Mouse (Mus musculus) kidney, embryonic 15.5 days (tissue): ENCODE measurements around the gene Endog. TPM values are rescaled to one million over a fixed set of nuclear protein-coding genes. Genes with fewer than 3 reads are reported as not detected.
A peak's percentile ranks its signal among the peaks of the same experiment; 100 is the strongest.
"Not testable (repeated sequence)": the region's sequence is repeated elsewhere in the genome, so short reads cannot be mapped to it uniquely, and the experiment has no call there.

Source experiments
- ATAC-seq: fragments of 200-750 bp; cut with Nextera tagmentation; replicated peaks from 2 replicates; pipeline ENCODE4 v1.8.0; 2017; ENCODE audit warnings: moderate TSS enrichment; ENCODE audit not compliant: low FRiP score
- H3K27ac ChIP-seq: fragments of 300-500 bp; sonication (generic); 2 replicates; pipeline ENCODE4 v1.5.1; 2015; ENCODE audit warnings: mild to moderate bottlenecking, inconsistent platforms
- H3K27me3 ChIP-seq: fragments of 300-500 bp; sonication (generic); 2 replicates; pipeline ENCODE4 v1.6.1; 2015; ENCODE audit warnings: inconsistent platforms
- H3K36me3 ChIP-seq: fragments of 300-500 bp; sonication (generic); 2 replicates; pipeline ENCODE4 v1.6.1; 2015; ENCODE audit warnings: inconsistent platforms
- H3K4me1 ChIP-seq: fragments of 300-500 bp; sonication (generic); 2 replicates; pipeline ENCODE4 v1.6.1; 2015; ENCODE audit warnings: inconsistent platforms
- H3K4me2 ChIP-seq: fragments of 300-500 bp; sonication (generic); 2 replicates; pipeline ENCODE4 v1.6.1; 2015; ENCODE audit warnings: moderate library complexity, mild to moderate bottlenecking, inconsistent platforms
- H3K4me3 ChIP-seq: fragments of 300-500 bp; sonication (generic); replicated peaks from 2 replicates; pipeline ENCODE4 v1.5.1; 2015; ENCODE audit warnings: mild to moderate bottlenecking, inconsistent platforms
- H3K9ac ChIP-seq: fragments of 300-500 bp; sonication (generic); 2 replicates; pipeline ENCODE4 v1.6.1; 2015; ENCODE audit warnings: mild to moderate bottlenecking, inconsistent platforms
- H3K9me3 ChIP-seq: fragments of 300-500 bp; sonication (generic); replicated peaks from 2 replicates; pipeline ENCODE4 v1.6.1; 2016; ENCODE audit warnings: inconsistent platforms
- WGBS: fragments of 180-500 bp; shearing (Covaris S2); methylation state at CpG from one replicate; pipeline ENCODE4 v1.1.7; 2015; ENCODE audit warnings: mixed read lengths; 5-methylcytosine and 5-hydroxymethylcytosine counted together
- polyA plus RNA-seq: library from polyadenylated mRNA; unstranded; fragments of >200 nt; fragmentation: Nextera tagmentation; extraction: Ambion mirVana; gene quantifications from 2 replicates; pipeline ENCODE4 v1.2.1, GENCODE M21; 2015

Endog gene
- polyA plus RNA-seq, 1 experiment from 2014 or later: 19.8 TPM

- Histone ChIP-seq H3K36me3 (peaks cover 46% of the 10 kb centered on the region), H3K9me3 (0 out of 2 replicates have a peak, but pooled peaks cover 3% of the 10 kb centered on the region), H3K27ac (no peak overlapping the region), H3K27me3 (no peaks in the 10 kb centered on the region), H3K9ac (no peak overlapping the region), H3K4me3 (no peak overlapping the region), H3K4me1 (peaks cover 26% of the 10 kb centered on the region), H3K4me2 (no peak overlapping the region)
- 93% methylated on average over 20 of the region's 20 CpGs for WGBS
- no peak for ATAC-seq
Observed at GRCm38 (mm10) chr2:30173541-30174240, 2.4 kb downstream of the Endog start.

GRCm38 (mm10) chr2:30175897-30176296 lies 4.6 kb downstream of the Endog start:
- Histone ChIP-seq H3K4me1 (peaks cover 26% of the 10 kb centered on the region), H3K9ac (no peak overlapping the region), H3K27me3 (no peaks in the 10 kb centered on the region), H3K9me3 (0 out of 2 replicates have a peak, but pooled peaks cover 3% of the 10 kb centered on the region), H3K27ac (no peak overlapping the region), H3K4me2 (no peak overlapping the region), H3K4me3 (no peak overlapping the region), H3K36me3 (peaks cover 46% of the 10 kb centered on the region)
- ATAC-seq: no peak
- WGBS: 92% methylated on average over 8 of the region's 8 CpGs

- Histone ChIP-seq H3K27me3 (no peaks in the 10 kb centered on the region), H3K4me3 (no peak overlapping the region), H3K4me1 (peaks cover 21% of the 10 kb centered on the region), H3K9ac (no peak overlapping the region), H3K36me3 (peaks cover 46% of the 10 kb centered on the region), H3K9me3 (0 out of 2 replicates have a peak, but pooled peaks cover 3% of the 10 kb centered on the region), H3K27ac (no peak overlapping the region), H3K4me2 (no peak overlapping the region)
- no peak for ATAC-seq
- WGBS: 97% methylated on average over 2 of the region's 2 CpGs
Observed at GRCm38 (mm10) chr2:30176561-30176960, 5.3 kb downstream of the Endog start.

- H3K4me2 ChIP-seq: peak within 1 kb of the TSS; percentile 77
- WGBS: 2% methylated on average over 54 of the region's 54 CpGs
- H3K4me3 ChIP-seq: peak within 1 kb of the TSS; percentile 83
- ATAC-seq: peak; percentile 98
- 0 out of 2 replicates have a peak, but pooled peaks cover 3% of the 10 kb centered on the region for H3K9me3 ChIP-seq
- peak within 1 kb of the TSS; percentile 50; the same call in 1 of the 2 replicates for H3K27ac ChIP-seq
- H3K9ac ChIP-seq: peak within 1 kb of the TSS; percentile 74
- peaks cover 40% of the 10 kb centered on the region for H3K36me3 ChIP-seq
- peaks cover 11% of the 10 kb centered on the region for H3K4me1 ChIP-seq
- H3K27me3 ChIP-seq: no peaks in the 10 kb centered on the region
Observed at GRCm38 (mm10) chr2:30177700-30178675, 6.7 kb downstream of the Endog start, which contains the start of gene Spout1. TSS of gene Spout1 (minus strand) at chr2:30178459.

- peaks cover 33% of the 10 kb centered on the region for H3K36me3 ChIP-seq
- H3K4me2 ChIP-seq: peak overlapping the region; percentile 77
- H3K4me3 ChIP-seq: peak overlapping the region; percentile 83
- H3K9ac ChIP-seq, H3K9me3 ChIP-seq, H3K27me3 ChIP-seq, H3K27ac ChIP-seq, ATAC-seq: not testable (repeated sequence)
- H3K4me1 ChIP-seq: peaks cover 11% of the 10 kb centered on the region
- WGBS: 60% methylated on average over 7 of the region's 7 CpGs
Observed at GRCm38 (mm10) chr2:30178711-30179110, 7.4 kb downstream of the Endog start.

- no peak for ATAC-seq
- Histone ChIP-seq H3K9ac (no peak overlapping the region), H3K4me2 (no peak overlapping the region), H3K27me3 (no peaks in the 10 kb centered on the region), H3K27ac (no peak overlapping the region), H3K4me3 (no peak overlapping the region), H3K36me3 (peaks cover 7% of the 10 kb centered on the region; the same call in 1 of the 2 replicates), H3K4me1 (peaks cover 4% of the 10 kb centered on the region), H3K9me3 (no peaks in the 10 kb centered on the region)
- 89% methylated on average over 2 of the region's 2 CpGs for WGBS
Observed at GRCm38 (mm10) chr2:30182424-30182823, 11.1 kb downstream of the Endog start.

- H3K4me3 ChIP-seq: no peak overlapping the region
- ATAC-seq: no peak
- no peaks in the 10 kb centered on the region for H3K9me3 ChIP-seq
- no peaks in the 10 kb centered on the region for H3K4me1 ChIP-seq
- no peak overlapping the region for H3K9ac ChIP-seq
- H3K4me2 ChIP-seq: no peak overlapping the region
- H3K27me3 ChIP-seq: no peaks in the 10 kb centered on the region
- 70% methylated on average over 3 of the region's 3 CpGs for WGBS
- no peak overlapping the region for H3K27ac ChIP-seq
- peaks cover 7% of the 10 kb centered on the region; the same call in 1 of the 2 replicates for H3K36me3 ChIP-seq
Observed at GRCm38 (mm10) chr2:30183721-30184120, 12.4 kb downstream of the Endog start.

- no peak overlapping the region for H3K4me3 ChIP-seq
- 0 out of 2 replicates have a peak, but pooled peaks have one; percentile 54 for ATAC-seq
- peaks cover 14% of the 10 kb centered on the region; the same call in 1 of the 2 replicates for H3K36me3 ChIP-seq
- H3K4me2 ChIP-seq: no peak overlapping the region
- no peaks in the 10 kb centered on the region for H3K9me3 ChIP-seq
- H3K9ac ChIP-seq: no peak overlapping the region
- H3K27me3 ChIP-seq: no peaks in the 10 kb centered on the region
- H3K27ac ChIP-seq: no peak overlapping the region
- 90% methylated on average over 6 of the region's 6 CpGs for WGBS
- no peaks in the 10 kb centered on the region for H3K4me1 ChIP-seq
Observed at GRCm38 (mm10) chr2:30185276-30185675, 14.0 kb downstream of the Endog start.

- no peak overlapping the region for H3K4me3 ChIP-seq
- H3K4me2 ChIP-seq: no peak overlapping the region
- no peaks in the 10 kb centered on the region for H3K9me3 ChIP-seq
- no peak overlapping the region for H3K9ac ChIP-seq
- no peaks in the 10 kb centered on the region for H3K27me3 ChIP-seq
- H3K4me1 ChIP-seq: no peaks in the 10 kb centered on the region
- H3K27ac ChIP-seq: no peak overlapping the region
- WGBS: 83% methylated on average over 3 of the region's 3 CpGs
- no peak for ATAC-seq
- H3K36me3 ChIP-seq: peaks cover 15% of the 10 kb centered on the region; the same call in 1 of the 2 replicates
Observed at GRCm38 (mm10) chr2:30185681-30186080, 14.4 kb downstream of the Endog start.

GRCm38 (mm10) chr2:30191790-30192580 lies 20.7 kb downstream of the Endog start:
- Histone ChIP-seq H3K4me2 (no peak overlapping the region), H3K9ac (no peak overlapping the region), H3K4me3 (no peak overlapping the region), H3K4me1 (no peaks in the 10 kb centered on the region), H3K9me3 (no peaks in the 10 kb centered on the region), H3K27ac (no peak overlapping the region), H3K36me3 (peaks cover 8% of the 10 kb centered on the region; the same call in 1 of the 2 replicates), H3K27me3 (no peaks in the 10 kb centered on the region)
- WGBS: 87% methylated on average over 12 of the region's 12 CpGs
- no peak for ATAC-seq

GRCm38 (mm10) chr2:30194656-30195055 lies 23.4 kb downstream of the Endog start:
- ATAC-seq: no peak
- H3K4me1 ChIP-seq: no peaks in the 10 kb centered on the region
- H3K36me3 ChIP-seq: peaks cover 6% of the 10 kb centered on the region; the same call in 1 of the 2 replicates
- no peaks in the 10 kb centered on the region for H3K27me3 ChIP-seq
- H3K4me3 ChIP-seq: no peak overlapping the region
- H3K9ac ChIP-seq: no peak overlapping the region
- no peaks in the 10 kb centered on the region for H3K9me3 ChIP-seq
- WGBS: 79% methylated on average over 3 of the region's 3 CpGs
- no peak overlapping the region for H3K27ac ChIP-seq
- H3K4me2 ChIP-seq: no peak overlapping the region
